Mouse (Mus musculus) CH12.LX (cell line): ENCODE data around the gene Prkn.

Source experiments
- CTCF ChIP-seq, 2 experiments: IDR thresholded peaks in 1 of 2; conservative IDR thresholded peaks in 1 of 2; 2 replicates each; pipeline ENCODE4 v1.5.1; 2011 to 2012; ENCODE audit warnings: low read depth in 2 of 2, low read length in 2 of 2, improper control_type of control experiment in 1 of 2, inconsistent platforms in 1 of 2, mild to moderate bottlenecking in 1 of 2, moderate library complexity in 1 of 2
- EP300 ChIP-seq: IDR thresholded peaks from 2 replicates; pipeline ENCODE4 v1.6.1; 2011; ENCODE audit warnings: low read length, improper control_type of control experiment
- ETS1 ChIP-seq: conservative IDR thresholded peaks from 2 replicates; pipeline ENCODE4 v1.6.1; 2012; ENCODE audit warnings: low read depth, mild to moderate bottlenecking, inconsistent platforms, low read length, improper control_type of control experiment, moderate library complexity
- HCFC1 ChIP-seq: IDR thresholded peaks from 2 replicates; pipeline ENCODE4 v1.6.1; 2012; ENCODE audit warnings: low read depth, mild to moderate bottlenecking, inconsistent platforms, low read length, improper control_type of control experiment
- KAT2A ChIP-seq: IDR thresholded peaks from 2 replicates; pipeline ENCODE4 v1.6.1; 2012; ENCODE audit warnings: low read length, improper control_type of control experiment, inconsistent platforms; ENCODE audit not compliant: insufficient replicate concordance
- MEF2A ChIP-seq: IDR thresholded peaks from 2 replicates; pipeline ENCODE4 v1.6.1; 2014; ENCODE audit warnings: low read depth, mild to moderate bottlenecking, inconsistent platforms, low read length, improper control_type of control experiment, borderline replicate concordance
- POLR2A ChIP-seq: IDR thresholded peaks from 2 replicates; pipeline ENCODE4 v1.6.1; 2011; ENCODE audit warnings: low read depth, mild to moderate bottlenecking, improper control_type of control experiment, low read length
- UBTF ChIP-seq: IDR thresholded peaks from 2 replicates; pipeline ENCODE4 v1.6.1; 2012; ENCODE audit warnings: low read depth, mild to moderate bottlenecking, inconsistent platforms, low read length, improper control_type of control experiment, moderate library complexity
- USF1 ChIP-seq: IDR thresholded peaks from 2 replicates; pipeline ENCODE4 v1.6.1; 2014; ENCODE audit warnings: low read depth, mild to moderate bottlenecking, inconsistent platforms, low read length, improper control_type of control experiment
- USF2 ChIP-seq: conservative IDR thresholded peaks from 2 replicates; pipeline ENCODE4 v1.6.1; 2011; ENCODE audit warnings: low read depth, low read length, improper control_type of control experiment

- no peak for TF ChIP-seq POLR2A
- no peak for TF ChIP-seq CTCF (conservative IDR thresholded peaks at IDR 0.05 in 1 of 2, IDR thresholded peaks at IDR 0.05 in 1 of 2; ENCODE audit: low read depth in 2 of 2, low read length in 2 of 2)
- TF ChIP-seq ETS1 = no peak
- TF ChIP-seq USF2 = no peak
- TF ChIP-seq USF1 = no peak
- no peak for TF ChIP-seq UBTF
- TF ChIP-seq HCFC1 = no peak
- no peak for TF ChIP-seq KAT2A
- TF ChIP-seq MEF2A = no peak
- TF ChIP-seq EP300 = no peak
Observed at GRCm38 (mm10) chr17:11947436-11947835, 1107.3 kb downstream of the Prkn start.
